Mouse (Mus musculus): ENCODE results near the gene Neu3.

Neu3 gene

GRCm38 (mm10) chr7:99794096-99794495, 34.1 kb downstream of the Neu3 start:
- DNase-seq (ENCODE audit: low spot score) = no peak

GRCm38 (mm10) chr7:99790816-99791215, 37.4 kb downstream of the Neu3 start:
- DNase-seq (ENCODE audit: low spot score) = no peak

- DNase-seq (ENCODE audit: low spot score) = no peak
Observed at GRCm38 (mm10) chr7:99788563-99788962, 39.7 kb downstream of the Neu3 start.

GRCm38 (mm10) chr7:99787935-99788334, 40.3 kb downstream of the Neu3 start:
- DNase-seq (ENCODE audit: low spot score) = no peak

GRCm38 (mm10) chr7:99786774-99787173, 41.4 kb downstream of the Neu3 start:
- DNase-seq (ENCODE audit: low spot score) = no peak

GRCm38 (mm10) chr7:99785553-99785952, 42.7 kb downstream of the Neu3 start:
- no peak for DNase-seq (ENCODE audit: low spot score)

GRCm38 (mm10) chr7:99783421-99783820, 44.8 kb downstream of the Neu3 start:
- no peak for DNase-seq (ENCODE audit: low spot score)

GRCm38 (mm10) chr7:99781916-99782315, 46.3 kb downstream of the Neu3 start:
- no peak for DNase-seq (ENCODE audit: low spot score)

- DNase-seq (ENCODE audit: low spot score) = no peak
Observed at GRCm38 (mm10) chr7:99781385-99781784, 46.8 kb downstream of the Neu3 start.

- DNase-seq (ENCODE audit: low spot score) = no peak
Observed at GRCm38 (mm10) chr7:99763207-99763606, 65.0 kb downstream of the Neu3 start, which contains the start of gene Olfr521. TSS of gene Olfr521 (plus strand) at chr7:99763507.

Measured in spleen, adult 12 weeks (tissue).